Mouse (Mus musculus): ENCODE measurements around the gene Copz2.
"Not testable (repeated sequence)": the region's sequence is repeated elsewhere in the genome, so short reads cannot be mapped to it uniquely, and the experiment has no call there.

Gene Copz2

GRCm38 (mm10) chr11:96849681-96850467 is at the start of gene Copz2:
Gene Copz2, plus strand, starts transcription at chr11:96849870.
- DNase-seq (ENCODE audit: low spot score), result no peak

DNA sequence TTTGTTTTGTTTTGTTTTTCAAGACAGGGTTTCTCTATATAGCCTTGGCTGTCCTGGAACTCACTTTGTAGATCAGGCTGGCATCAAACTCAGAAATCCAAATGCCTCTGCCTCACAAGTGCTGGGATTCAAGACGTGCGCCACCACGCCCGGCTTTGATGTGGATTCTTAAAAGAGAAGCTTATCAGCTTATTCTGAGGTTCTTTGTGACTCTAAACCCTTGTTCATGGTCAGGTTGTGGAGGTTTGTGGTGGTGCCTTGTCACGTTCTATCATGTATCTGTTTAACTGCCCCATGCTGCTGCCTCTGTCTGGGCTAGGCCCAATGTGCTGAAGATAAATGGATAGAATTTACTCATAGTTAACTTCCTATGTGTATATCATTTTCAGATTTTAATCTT is 44.1 kb upstream of the Copz2 start:
- peak; percentile 18 for DNase-seq (ENCODE audit: low spot score)

DNA sequence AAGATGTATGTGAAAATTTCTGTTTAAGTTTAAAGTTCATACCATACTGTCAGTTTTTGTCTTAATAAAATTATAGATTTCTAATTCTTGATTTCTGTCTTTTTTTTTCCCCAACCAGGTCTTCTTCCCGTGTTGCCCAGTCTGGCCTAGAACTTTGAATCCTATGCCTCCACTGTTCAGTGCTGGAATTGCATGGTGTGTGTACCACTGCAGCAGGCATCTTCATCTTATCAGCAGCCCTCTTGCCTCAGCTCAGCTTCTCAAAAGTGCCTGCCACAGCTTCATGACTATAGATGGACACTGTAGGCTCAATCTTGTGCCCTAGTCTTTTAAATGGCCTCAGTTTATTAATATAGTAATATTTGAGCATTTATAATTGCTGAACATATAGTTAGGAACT is 41.6 kb upstream of the Copz2 start:
- no peak for DNase-seq (ENCODE audit: low spot score)

- DNase-seq (ENCODE audit: low spot score), result no peak
These were observed 40.0 kb upstream of the Copz2 start for GRCm38 (mm10) chr11:96809562-96810235.

DNA sequence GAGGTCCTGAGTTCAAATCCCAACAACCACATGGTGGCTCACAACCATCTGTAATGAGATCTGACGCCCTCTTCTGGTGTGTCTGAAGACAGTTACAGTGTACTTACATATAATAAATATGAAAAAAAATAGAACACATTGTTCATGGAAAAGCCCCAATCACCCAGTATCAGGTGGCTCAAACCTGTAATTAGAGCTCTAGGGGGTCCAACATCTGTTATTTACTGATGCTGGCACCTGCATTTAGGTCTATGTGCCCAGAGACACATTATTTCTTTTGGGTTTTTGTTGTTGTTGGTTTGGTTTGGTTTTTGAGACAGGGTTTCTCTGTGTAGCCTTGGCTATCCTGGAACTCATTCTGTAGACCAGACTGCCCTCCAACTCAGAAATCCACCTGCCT is 38.5 kb upstream of the Copz2 start:
- DNase-seq (ENCODE audit: low spot score), result not testable (repeated sequence)

DNA sequence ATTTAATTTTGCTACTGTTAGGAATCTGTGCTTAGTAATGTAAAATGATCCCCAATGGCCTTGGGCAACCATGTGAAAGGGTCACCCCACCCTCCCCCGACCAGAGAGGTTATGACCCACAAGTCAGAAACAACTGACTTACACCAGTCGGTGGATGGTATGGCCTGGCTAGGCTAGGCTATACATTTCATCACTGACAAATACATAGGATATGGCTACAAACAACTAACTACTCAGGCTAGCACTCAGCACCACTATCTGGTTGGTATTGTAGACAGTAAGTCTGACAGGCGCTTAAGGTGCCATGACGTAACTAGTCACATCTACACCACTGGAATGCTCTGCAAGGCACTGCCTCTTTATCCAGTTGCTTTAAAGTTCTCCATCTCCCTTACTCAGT is 36.2 kb upstream of the Copz2 start:
- no peak for DNase-seq (ENCODE audit: low spot score)

DNA sequence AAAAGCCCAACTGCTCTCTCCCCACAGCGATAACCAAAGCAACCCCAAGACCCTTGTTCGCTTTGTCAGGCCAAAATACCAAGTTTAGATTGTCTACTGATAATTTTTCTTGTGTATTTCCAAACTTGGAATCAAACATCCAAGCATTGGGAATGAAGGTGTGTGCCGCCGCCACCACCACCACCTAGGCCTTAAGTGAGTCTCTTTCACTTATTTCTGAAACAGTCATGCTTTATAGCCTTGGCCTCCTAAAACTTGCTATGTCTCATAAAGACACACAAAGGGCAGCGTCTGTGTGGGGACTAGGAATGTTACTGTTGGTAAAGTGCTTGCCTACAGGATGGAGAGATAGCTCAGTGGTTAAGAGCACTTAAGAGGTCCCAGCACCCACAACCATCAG is 35.8 kb upstream of the Copz2 start:
- no peak for DNase-seq (ENCODE audit: low spot score)

- no peak for DNase-seq (ENCODE audit: low spot score)
These were observed 35.2 kb upstream of the Copz2 start for GRCm38 (mm10) chr11:96814443-96814842.

GRCm38 (mm10) chr11:96815895-96816294 is 33.8 kb upstream of the Copz2 start:
- no peak for DNase-seq (ENCODE audit: low spot score)

DNA sequence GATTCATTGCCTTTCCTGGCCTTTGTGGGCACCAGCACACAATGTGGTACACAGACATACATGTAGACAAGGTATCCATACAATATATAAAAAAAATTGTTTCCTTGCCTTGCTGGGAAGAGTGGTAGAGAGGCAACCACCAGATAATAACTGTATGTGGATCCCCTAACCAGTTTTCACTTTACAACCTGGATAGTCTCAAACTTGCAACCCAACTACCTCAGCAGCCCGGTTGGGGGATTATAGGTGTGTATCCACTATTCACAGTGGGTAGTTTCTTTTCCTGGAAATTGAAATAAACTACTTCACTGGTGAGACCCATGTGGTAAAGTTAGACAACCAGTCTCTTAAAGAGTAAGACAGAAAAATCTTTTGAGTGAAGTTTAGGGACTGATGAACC is 33.2 kb upstream of the Copz2 start:
- DNase-seq (ENCODE audit: low spot score), result no peak

DNA sequence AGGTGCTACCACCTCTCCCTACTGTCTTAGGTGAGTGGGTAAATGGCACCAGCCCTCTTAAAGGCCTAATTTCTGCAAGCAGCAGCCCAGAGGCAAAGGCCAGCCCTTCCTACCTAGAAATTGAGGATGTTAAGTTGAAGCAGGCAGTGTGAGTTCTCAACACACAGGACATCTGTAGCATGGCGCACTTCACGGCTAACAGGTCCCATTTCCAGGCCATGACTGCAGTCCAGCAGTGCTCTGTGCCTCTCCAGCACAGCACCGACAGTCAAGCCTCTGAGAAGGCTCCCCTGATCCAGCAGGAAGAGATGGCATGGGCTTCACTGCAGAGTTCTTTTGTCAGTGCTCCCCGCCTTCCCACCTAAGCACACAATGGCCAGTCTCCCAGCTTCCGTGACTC is 32.7 kb upstream of the Copz2 start:
- no peak for DNase-seq (ENCODE audit: low spot score)

DNA sequence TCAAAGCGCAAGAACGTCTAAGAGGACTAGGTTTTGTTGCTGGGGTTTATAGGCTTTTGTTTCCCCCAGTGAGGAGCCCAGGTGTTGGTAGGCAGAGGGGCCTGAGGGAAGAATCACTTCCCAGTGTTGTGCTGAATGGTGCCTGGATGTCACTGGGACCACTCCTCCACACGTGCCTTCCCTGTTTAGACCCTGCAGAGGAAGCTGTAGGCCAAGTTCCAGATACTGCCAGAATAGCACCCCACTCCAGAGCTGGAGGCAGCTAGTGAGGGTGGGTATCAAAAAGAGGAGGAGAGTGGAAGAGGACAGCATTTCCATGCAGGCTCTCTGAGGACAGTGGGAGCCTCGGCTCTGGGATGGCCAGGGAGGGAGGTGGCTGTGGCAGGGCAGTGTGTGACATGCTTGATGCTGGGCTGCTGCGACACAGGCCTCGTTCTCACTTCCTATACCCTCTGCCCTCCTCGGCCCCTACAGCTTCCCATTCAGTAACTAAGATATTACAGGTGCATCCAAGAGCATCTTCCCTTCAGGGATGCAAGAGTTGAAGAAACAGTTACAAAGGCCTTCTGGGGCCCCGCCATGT is 31.5 kb upstream of the Copz2 start:
- DNase-seq (ENCODE audit: low spot score), result no peak

GRCm38 (mm10) chr11:96821956-96822355 is 27.7 kb upstream of the Copz2 start:
- DNase-seq (ENCODE audit: low spot score), result no peak

DNA sequence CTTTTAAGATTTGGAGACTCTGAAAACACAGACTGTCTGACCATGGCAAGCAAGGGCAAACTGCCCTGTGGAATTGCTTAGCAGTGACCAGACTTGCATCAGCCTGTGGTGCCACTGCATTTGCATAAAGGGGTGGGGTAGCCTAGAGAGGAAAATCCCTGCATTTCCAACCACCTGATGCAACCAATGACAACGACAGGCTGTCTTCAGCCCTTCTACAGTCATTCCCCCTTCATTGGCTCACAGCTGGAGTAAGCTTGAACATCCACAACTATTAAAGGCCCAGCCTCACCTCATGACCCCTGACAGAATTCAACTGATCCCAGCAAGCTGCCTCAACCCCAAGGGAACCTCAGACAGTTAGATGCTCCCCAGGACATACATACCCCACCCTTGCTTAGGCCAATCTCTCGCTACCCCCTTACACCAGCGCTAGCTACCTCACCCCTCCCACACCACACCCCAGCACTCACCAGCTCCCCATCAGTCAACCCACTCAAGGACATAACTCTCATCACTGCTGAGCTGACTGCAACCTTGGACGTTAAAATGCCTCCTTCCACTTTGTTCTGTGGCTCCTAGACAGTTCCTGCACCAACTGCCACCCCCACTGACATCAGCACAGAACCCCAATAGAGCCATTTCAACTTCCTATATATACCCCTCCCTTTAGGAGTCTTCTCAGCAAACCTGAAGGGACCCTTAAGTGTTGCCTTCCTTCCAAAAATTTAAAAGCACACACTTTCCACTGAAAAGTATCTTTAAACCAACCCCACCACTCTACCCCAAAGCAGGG is 26.8 kb upstream of the Copz2 start:
- no peak for DNase-seq (ENCODE audit: low spot score)

GRCm38 (mm10) chr11:96823471-96823837 is 26.2 kb upstream of the Copz2 start:
- no peak for DNase-seq (ENCODE audit: low spot score)

GRCm38 (mm10) chr11:96823880-96824782 is 25.5 kb upstream of the Copz2 start:
- DNase-seq (ENCODE audit: low spot score), result peak; percentile 87

DNA sequence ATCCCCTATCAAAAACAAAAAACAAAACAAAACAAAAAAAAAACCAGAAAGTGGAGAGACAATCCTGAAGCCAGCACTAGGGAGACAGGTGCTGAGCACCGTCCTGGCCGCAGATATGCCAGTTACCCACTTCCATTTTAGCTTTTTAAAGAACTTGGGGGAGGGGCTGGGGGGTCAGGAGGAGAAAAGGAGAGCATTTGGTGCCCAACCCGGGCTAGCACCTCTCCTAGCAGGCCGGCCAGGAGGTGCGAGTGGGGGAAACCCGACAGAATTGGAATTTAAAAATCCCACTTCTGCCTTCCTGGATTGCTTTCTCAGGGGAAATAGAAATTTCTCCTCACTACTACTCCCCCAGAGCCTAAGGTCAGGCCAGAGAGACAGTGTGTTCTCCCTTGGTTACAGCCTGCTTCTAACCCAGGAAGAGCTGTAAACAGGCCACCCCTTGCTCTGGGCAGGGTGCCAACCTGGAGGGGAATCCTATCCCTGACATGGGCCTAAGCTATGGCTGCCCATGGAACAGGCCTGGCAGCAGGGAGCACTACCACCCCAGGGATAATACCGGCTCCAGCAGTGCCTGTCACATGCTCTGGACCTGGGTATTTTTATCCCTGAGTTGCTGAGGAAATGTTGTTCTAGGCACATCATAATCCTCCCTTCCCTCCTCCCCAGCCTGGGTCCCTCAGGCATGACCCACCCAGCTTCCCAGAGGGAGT is 24.7 kb upstream of the Copz2 start:
- DNase-seq (ENCODE audit: low spot score), result no peak

- no peak for DNase-seq (ENCODE audit: low spot score)
These were observed 23.2 kb upstream of the Copz2 start for GRCm38 (mm10) chr11:96826481-96826880.

DNA sequence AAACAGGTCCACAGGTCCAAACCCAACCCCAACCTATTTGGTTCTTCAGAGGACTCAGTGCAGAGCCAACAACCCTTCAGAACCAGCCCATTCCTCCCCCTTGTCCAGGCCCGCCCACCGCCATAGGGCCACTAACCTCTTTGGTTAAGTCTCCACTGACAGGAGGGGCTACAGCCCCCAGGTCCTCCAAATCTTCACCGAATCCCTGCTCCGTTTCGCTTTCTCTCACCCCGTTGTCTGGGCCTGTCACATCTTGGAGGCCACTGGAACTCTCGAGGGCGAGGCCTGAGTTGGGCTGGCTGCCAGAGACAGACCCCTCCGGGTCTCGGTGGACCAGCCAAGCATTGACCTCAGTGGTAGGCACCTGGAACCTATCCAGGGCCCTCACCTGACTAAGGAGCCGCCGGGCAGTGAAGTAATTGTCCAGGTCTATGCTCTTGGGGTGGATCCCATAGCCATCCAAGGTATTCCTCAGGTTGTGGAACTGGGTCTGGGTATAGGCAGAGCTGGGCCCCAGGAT is 22.5 kb upstream of the Copz2 start:
- DNase-seq (ENCODE audit: low spot score), result no peak

DNA sequence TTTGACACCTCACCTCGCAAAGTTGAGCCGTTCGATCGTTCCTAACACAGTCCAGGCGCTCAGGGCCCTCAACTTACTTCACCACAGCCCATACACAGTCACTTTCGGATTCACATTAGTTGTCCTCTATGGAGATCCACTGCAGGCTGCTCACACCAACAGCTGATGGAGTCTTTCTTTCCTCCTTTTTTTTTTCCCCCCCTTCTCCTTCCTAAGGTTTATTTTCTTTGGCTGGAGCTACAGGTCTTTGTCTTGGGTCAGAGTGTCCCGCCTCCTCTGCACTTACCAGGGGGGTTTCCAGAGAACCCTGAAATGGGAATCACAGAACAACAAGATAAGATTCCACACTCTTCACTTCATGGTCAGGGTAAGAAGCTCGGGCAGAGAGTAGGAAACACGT is 21.8 kb upstream of the Copz2 start:
- DNase-seq (ENCODE audit: low spot score), result no peak

DNA sequence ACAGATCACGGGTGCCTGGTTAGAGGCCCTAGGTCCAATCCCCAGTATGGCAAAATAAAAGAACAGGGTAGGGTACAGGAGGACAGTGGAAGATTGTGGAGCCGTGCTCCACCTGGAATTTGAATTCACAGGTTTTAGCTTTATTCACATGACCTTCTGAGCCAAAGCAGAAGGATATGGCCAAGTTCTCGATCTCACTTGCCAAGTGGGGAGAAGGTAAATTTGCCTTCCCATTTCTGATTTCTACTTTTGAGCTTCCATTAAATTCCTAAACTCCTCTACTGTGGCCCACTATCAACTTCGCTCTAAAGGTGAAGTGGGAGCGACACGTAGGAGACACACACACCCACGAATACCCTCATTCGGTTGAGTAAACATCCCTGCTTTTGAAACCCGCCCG is 20.8 kb upstream of the Copz2 start:
- DNase-seq (ENCODE audit: low spot score), result no peak
